Mouse (Mus musculus) myocyte (in vitro differentiated cells): ENCODE results near the gene Rhag.

Experiments used
- MAX ChIP-seq: IDR thresholded peaks from one replicate; pipeline ENCODE4 v1.6.1; 2011; ENCODE audit warnings: low read depth, mild to moderate bottlenecking, control low read depth
- POLR2A ChIP-seq: IDR thresholded peaks from one replicate; pipeline ENCODE4 v1.6.1; 2011; ENCODE audit warnings: low read depth, mild to moderate bottlenecking, control low read depth, moderate library complexity; ENCODE audit not compliant: insufficient read length
- USF1 ChIP-seq: IDR thresholded peaks from one replicate; pipeline ENCODE4 v1.6.1; 2011; ENCODE audit warnings: low read depth, mild to moderate bottlenecking, control low read depth, moderate library complexity

DNA sequence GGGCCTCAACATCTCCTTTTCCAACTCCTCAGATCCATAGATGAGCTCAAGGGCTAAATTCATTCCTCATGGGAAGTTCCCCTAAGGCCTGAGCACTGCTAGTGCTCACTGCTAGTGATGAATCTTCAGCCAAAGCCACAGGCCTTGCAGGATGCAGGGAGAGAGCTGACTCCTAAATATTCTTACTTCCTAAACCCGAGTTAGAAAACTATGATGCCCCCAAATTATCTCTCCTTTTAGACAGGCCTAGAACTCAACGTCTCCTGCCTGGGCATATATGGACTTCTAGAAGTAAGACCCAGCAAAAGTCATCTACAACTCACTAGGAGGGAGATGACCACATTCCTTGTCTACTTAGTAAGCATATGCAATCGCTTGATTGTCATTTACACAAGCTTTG is 66.8 kb downstream of the Rhag start:
- no peak for TF ChIP-seq POLR2A
- TF ChIP-seq USF1 = no peak
- TF ChIP-seq MAX = no peak
